Mouse (Mus musculus) bone marrow macrophage, adult 2 months (primary cell): ENCODE results near the gene Gm48552.

Source experiments
- CTCF ChIP-seq: IDR thresholded peaks from 2 replicates; pipeline ENCODE4 v1.5.1; 2012; ENCODE audit warnings: low read depth, mild to moderate bottlenecking, low read length, moderate library complexity
- POLR2A ChIP-seq: IDR thresholded peaks from 2 replicates; pipeline ENCODE4 v1.6.1; 2012; ENCODE audit warnings: mild to moderate bottlenecking, low read depth, low read length, borderline replicate concordance

DNA sequence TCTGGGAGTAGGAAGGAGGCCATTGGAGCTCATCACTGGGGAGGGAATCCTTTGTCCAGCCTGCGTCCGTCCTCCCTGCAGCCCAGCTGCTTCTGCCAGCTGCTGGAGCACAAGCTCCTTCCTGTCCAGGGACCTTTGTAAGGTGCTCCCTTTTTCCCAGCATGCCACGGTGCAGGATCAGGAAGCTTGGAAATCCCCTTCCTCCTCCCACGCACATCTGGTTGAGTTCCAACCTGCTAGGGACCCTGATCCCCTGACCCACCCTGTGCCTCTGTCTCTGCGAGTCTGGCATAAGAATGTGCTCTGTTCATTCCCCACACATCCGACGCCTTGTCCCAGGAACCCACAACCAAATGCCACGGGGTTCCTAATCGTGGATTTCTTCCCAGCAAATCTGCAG is 22.2 kb downstream of the Gm48552 start:
- no peak for TF ChIP-seq CTCF
- TF ChIP-seq POLR2A = no peak
